Mouse (Mus musculus): ENCODE data around the gene Cul4a. TPM values are rescaled to one million over a fixed set of nuclear protein-coding genes. Genes with fewer than 3 reads are reported as not detected.
"Not testable (repeated sequence)": the region's sequence is repeated elsewhere in the genome, so short reads cannot be mapped to it uniquely, and the experiment has no call there.

Gene Cul4a
- polyA plus RNA-seq, 1 experiment from 2014 or later = 47.1 TPM

DNA sequence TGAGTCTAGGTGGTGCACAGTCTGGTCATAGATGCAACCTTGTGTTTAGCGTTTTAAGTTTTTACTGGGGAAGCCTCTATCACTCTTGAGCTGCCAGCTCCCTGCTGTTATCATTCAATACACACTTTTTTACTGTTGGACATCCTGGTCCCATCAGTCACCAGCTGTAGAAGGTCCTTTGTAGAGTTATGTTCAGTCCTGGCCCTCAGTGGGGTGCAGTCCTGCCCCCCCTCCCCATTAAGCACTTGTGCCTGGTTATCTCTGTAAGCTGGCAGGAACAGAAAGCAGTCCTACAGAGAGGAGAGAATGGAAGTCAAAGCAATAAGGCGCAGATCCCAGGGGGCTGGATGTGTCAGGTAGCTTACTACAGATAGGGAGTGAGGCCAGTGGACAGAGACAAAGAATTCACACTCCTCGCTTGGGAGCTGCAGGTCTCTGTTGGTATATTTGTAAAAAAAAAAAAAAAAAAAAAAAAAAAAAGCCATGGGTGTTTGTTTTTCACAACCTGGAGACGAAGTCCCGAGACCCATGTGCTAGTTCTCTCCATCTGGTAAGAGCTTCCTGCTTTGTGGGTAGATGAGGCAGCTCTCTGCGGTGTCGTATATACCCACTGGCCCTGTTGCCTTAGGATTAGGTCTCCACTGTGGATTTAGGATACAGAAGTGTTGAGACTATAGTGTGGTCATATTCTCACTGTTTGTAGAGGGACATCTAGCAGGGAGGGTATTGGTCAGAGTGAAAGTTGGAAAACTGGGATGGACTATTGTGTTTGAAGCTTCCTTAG lies 15.7 kb downstream of the Cul4a start:
- no peak for DNase-seq (ENCODE audit: low spot score)
- Histone ChIP-seq H3K27ac (replicated peaks) (no peak overlapping the region), H3K4me3 (ENCODE audit: low read depth, low read length) (no peak overlapping the region), H3K4me2 (replicated peaks; ENCODE audit: low read depth) (no peak overlapping the region), H3K9me3 (ENCODE audit: control insufficient read depth, low read length) (no peaks in the 10 kb centered on the region), H3K9ac (ENCODE audit: low read length) (no peak overlapping the region), H3K27me3 (ENCODE audit: control insufficient read depth, insufficient read depth, low read length) (no peaks in the 10 kb centered on the region), H3K4me1 (replicated peaks; ENCODE audit: control insufficient read depth, insufficient read depth) (no peaks in the 10 kb centered on the region), H3K36me3 (ENCODE audit: control insufficient read depth, insufficient read depth, low read length) (peaks cover 23% of the 10 kb centered on the region)
- ATAC-seq (ENCODE audit: low FRiP score, low TSS enrichment) = no peak
- TF ChIP-seq EP300 (optimal IDR thresholded peaks at IDR 0.05) = no peak
- TF ChIP-seq CTCF (IDR thresholded peaks at IDR 0.05; ENCODE audit: low read depth) = no peak
- 77% methylated on average over 7 of the region's 7 CpGs for WGBS

DNA sequence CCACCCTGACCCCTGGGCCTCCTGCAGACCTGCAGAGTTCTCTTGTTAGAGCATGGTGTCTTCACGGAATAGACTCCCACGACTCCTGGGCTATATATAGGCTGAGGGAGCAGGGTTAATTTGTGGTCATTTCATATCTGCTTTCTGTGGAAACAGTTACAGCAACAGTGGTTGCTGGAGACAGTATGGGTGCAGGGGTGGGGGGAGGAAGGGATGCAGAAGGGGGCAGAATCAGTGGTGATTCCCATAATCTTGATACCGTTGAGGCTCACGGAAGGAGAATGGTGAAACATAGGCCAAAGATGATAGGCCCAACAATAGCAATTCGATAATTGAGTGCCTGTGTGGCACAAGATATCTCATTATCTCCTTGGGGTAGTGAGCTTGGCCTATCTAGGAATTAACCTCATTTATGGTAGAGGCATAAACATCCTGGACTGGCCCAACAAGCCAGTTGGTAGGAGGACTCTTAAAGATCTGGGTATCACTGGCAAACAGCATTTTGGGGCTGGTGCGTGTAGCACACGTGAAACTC lies 17.5 kb downstream of the Cul4a start:
- peaks cover 23% of the 10 kb centered on the region for H3K36me3 ChIP-seq (ENCODE audit: control insufficient read depth, insufficient read depth, low read length)
- H3K9ac ChIP-seq (ENCODE audit: low read length) = no peak overlapping the region
- no peak for ATAC-seq (ENCODE audit: low FRiP score, low TSS enrichment)
- WGBS = 92% methylated on average over 7 of the region's 7 CpGs
- no peaks in the 10 kb centered on the region for H3K9me3 ChIP-seq (ENCODE audit: control insufficient read depth, low read length)
- H3K4me3 ChIP-seq (ENCODE audit: low read depth, low read length) = no peak overlapping the region
- DNase-seq (ENCODE audit: low spot score) = no peak
- H3K27ac ChIP-seq (replicated peaks) = no peak overlapping the region
- no peak for TF ChIP-seq EP300 (optimal IDR thresholded peaks at IDR 0.05)
- TF ChIP-seq CTCF (IDR thresholded peaks at IDR 0.05; ENCODE audit: low read depth) = no peak
- no peaks in the 10 kb centered on the region for H3K27me3 ChIP-seq (ENCODE audit: control insufficient read depth, insufficient read depth, low read length)
- no peak overlapping the region for H3K4me2 ChIP-seq (replicated peaks; ENCODE audit: low read depth)
- H3K4me1 ChIP-seq (replicated peaks; ENCODE audit: control insufficient read depth, insufficient read depth) = no peaks in the 10 kb centered on the region

DNA sequence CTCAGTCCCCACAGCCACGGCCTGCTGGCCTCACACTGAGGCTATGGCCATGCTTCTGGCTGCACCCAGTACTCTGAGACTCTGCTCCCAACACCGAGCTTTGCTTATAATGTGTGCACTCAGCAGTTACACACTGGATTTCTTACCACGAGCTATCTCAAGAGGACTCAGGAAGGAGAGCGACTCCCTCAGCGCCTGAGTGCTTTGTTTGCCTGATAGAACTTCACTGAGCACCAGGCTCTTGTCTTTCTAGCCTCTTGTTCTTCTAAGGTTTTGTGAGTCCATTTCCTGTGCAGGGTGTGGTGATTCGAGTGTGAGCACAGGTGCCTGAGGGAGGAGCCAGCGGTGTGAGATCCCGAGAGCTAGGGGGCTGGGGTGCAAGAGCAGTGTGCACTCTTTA lies 19.5 kb downstream of the Cul4a start:
- H3K9me3 ChIP-seq (ENCODE audit: control insufficient read depth, low read length) = no peaks in the 10 kb centered on the region
- no peak overlapping the region for H3K4me2 ChIP-seq (replicated peaks; ENCODE audit: low read depth)
- H3K27me3 ChIP-seq (ENCODE audit: control insufficient read depth, insufficient read depth, low read length) = no peaks in the 10 kb centered on the region
- no peak overlapping the region for H3K9ac ChIP-seq (ENCODE audit: low read length)
- H3K27ac ChIP-seq (replicated peaks) = no peak overlapping the region
- DNase-seq (ENCODE audit: low spot score) (no peak), ATAC-seq (ENCODE audit: low FRiP score, low TSS enrichment) (no peak)
- H3K4me3 ChIP-seq (ENCODE audit: low read depth, low read length) = no peak overlapping the region
- TF ChIP-seq EP300 (optimal IDR thresholded peaks at IDR 0.05) (no peak), CTCF (IDR thresholded peaks at IDR 0.05; ENCODE audit: low read depth) (no peak)
- H3K36me3 ChIP-seq (ENCODE audit: control insufficient read depth, insufficient read depth, low read length) = peaks cover 27% of the 10 kb centered on the region
- H3K4me1 ChIP-seq (replicated peaks; ENCODE audit: control insufficient read depth, insufficient read depth) = no peaks in the 10 kb centered on the region
- 87% methylated on average over 8 of the region's 8 CpGs for WGBS

DNA sequence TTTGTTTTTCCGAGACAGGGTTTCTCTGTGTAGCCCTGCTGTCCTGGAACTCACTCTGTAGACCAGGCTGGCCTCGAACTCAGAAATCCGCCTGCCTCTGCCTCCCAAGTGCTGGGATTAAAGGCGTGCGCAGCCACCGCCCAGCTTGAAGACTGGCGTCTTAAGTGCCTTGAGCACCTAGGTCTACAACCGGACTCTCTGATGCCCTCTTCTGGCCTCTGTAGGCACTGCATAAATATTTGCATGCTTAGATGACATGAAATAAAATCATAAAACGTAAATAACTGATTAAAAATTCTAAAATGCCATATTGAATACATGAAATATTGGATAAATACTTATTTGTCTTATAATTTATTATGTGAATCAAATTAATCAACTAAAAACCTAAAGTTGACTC lies 26.8 kb downstream of the Cul4a start:
- WGBS = 68% methylated on average over 9 of the region's 9 CpGs
- DNase-seq (ENCODE audit: low spot score) = peak; percentile 50
- TF ChIP-seq CTCF (IDR thresholded peaks at IDR 0.05; ENCODE audit: low read depth) = peak; percentile 69

DNA sequence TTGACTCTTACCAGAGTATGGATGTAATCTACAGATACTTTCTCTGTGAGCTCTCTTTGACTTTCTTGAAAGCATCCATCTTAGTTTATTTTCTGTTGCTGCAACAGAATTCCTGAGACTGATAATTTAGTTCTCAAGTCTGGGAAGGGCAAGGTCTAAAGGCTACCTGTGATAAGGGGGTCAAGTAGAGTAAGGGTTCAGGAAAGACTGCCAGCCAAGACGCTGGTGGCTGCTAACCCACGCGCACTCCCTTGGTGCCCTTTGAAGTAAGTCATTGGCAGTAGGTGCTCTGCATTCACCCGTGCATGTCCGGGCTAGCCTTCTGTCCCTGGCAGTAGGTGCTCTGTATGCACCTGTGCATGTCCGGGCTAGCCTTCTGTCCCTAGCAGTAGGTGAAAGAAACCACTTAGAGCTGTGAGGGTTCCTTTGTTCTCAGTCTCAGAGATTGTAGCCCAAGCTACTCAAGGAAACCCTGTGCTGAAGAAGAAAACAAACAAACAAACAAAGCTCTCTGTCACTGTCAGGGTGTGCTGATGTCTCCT lies 34.3 kb downstream of the Cul4a start:
- Histone ChIP-seq H3K27me3 (ENCODE audit: control insufficient read depth, insufficient read depth, low read length) (no peaks in the 10 kb centered on the region), H3K4me1 (replicated peaks; ENCODE audit: control insufficient read depth, insufficient read depth) (no peaks in the 10 kb centered on the region), H3K4me2 (replicated peaks; ENCODE audit: low read depth) (no peak overlapping the region), H3K27ac (replicated peaks) (no peak overlapping the region), H3K36me3 (ENCODE audit: control insufficient read depth, insufficient read depth, low read length) (peaks cover 60% of the 10 kb centered on the region), H3K9ac (ENCODE audit: low read length) (no peak overlapping the region), H3K9me3 (ENCODE audit: control insufficient read depth, low read length) (no peaks in the 10 kb centered on the region), H3K4me3 (ENCODE audit: low read depth, low read length) (no peak overlapping the region)
- no peak for ATAC-seq (ENCODE audit: low FRiP score, low TSS enrichment)
- no peak for DNase-seq (ENCODE audit: low spot score)
- 88% methylated on average over 6 of the region's 6 CpGs for whole genome bisulfite sequencing
- TF ChIP-seq CTCF (IDR thresholded peaks at IDR 0.05; ENCODE audit: low read depth) = no peak
- no peak for TF ChIP-seq EP300 (optimal IDR thresholded peaks at IDR 0.05)

More for the DNA sequence above, 26.8 kb downstream of the Cul4a start:
- not testable (repeated sequence) for H3K9ac ChIP-seq (ENCODE audit: low read length); H3K4me2 ChIP-seq (replicated peaks; ENCODE audit: low read depth); H3K4me3 ChIP-seq (ENCODE audit: low read depth, low read length); ATAC-seq (ENCODE audit: low FRiP score, low TSS enrichment); H3K27me3 ChIP-seq (ENCODE audit: control insufficient read depth, insufficient read depth, low read length); H3K9me3 ChIP-seq (ENCODE audit: control insufficient read depth, low read length); H3K27ac ChIP-seq (replicated peaks); H3K4me1 ChIP-seq (replicated peaks; ENCODE audit: control insufficient read depth, insufficient read depth)
- H3K36me3 ChIP-seq (ENCODE audit: control insufficient read depth, insufficient read depth, low read length) = peaks cover 48% of the 10 kb centered on the region

DNA sequence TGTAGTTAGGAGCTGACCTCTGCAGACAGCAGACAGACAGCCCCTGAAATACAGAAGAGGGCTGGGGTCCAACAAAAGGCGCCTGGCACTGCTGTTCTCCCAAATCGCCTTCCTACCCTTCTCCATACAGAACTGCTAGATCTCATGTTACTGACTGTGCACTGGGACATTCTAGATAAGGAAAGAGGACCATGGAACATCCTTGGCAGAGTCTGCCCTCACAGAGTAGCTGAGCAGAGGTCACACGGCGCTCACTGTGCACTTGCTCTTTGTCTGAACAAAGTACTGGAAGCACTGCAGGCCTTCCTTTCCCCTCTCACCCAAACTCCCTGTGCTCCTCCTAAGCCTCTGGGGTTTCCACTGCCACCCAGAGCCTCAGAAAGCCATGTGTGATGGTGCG lies 36.3 kb downstream of the Cul4a start:
- ATAC-seq (ENCODE audit: low FRiP score, low TSS enrichment) = no peak
- TF ChIP-seq EP300 (optimal IDR thresholded peaks at IDR 0.05) = no peak
- no peak for TF ChIP-seq CTCF (IDR thresholded peaks at IDR 0.05; ENCODE audit: low read depth)
- Histone ChIP-seq H3K4me3 (ENCODE audit: low read depth, low read length) (no peak overlapping the region), H3K36me3 (ENCODE audit: control insufficient read depth, insufficient read depth, low read length) (peaks cover 61% of the 10 kb centered on the region), H3K9me3 (ENCODE audit: control insufficient read depth, low read length) (no peaks in the 10 kb centered on the region), H3K4me2 (replicated peaks; ENCODE audit: low read depth) (no peak overlapping the region), H3K27me3 (ENCODE audit: control insufficient read depth, insufficient read depth, low read length) (no peaks in the 10 kb centered on the region), H3K9ac (ENCODE audit: low read length) (no peak overlapping the region), H3K4me1 (replicated peaks; ENCODE audit: control insufficient read depth, insufficient read depth) (no peaks in the 10 kb centered on the region), H3K27ac (replicated peaks) (no peak overlapping the region)
- DNase-seq (ENCODE audit: low spot score) = no peak
- WGBS = 89% methylated on average over 5 of the region's 5 CpGs

Measured in stomach, postnatal 0 days (tissue).